Mouse (Mus musculus): Measurements from ENCODE around the gene Gsk3b. TPM values are rescaled to one million over a fixed set of nuclear protein-coding genes. Genes with fewer than 3 reads are reported as not detected.
"Not testable (repeated sequence)": the region's sequence is repeated elsewhere in the genome, so short reads cannot be mapped to it uniquely, and the experiment has no call there.

Gsk3b gene
- total and polyA plus RNA-seq, 3 experiments: 9.3 to 93.8 (median 49.2) TPM

DNA sequence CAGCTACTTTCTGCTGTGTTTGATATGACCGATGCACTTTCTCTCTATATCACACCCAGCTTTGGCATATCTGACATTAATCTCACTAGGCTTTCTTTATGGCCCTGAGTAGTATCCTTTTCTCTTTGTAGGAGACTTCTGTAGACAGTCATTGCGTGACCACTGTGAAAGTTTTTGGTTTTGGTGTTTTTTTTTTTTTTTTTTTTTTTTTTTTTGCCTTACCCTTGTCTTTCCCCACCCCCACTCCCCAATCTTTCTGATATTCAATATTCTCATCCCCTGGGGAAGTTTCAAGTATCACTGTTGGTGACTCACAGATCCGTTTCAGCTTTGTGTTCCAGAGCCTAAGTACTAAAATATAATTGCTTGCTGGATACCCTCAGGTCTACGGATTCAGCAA is 29.2 kb upstream of the Gsk3b start:
- DNase-seq (ENCODE audit: low spot score) (no peak), ATAC-seq (ENCODE audit: extremely low read depth, insufficient number of reproducible peaks, low FRiP score, poor library complexity, severe bottlenecking) (no peak)
- Histone ChIP-seq H3K4me3 (ENCODE audit: low read depth, low read length) (no peak overlapping the region), H3K4me1 (ENCODE audit: insufficient read depth, low read depth, low read length) (no peaks in the 10 kb centered on the region), H3K36me3 (replicated peaks) (no peaks in the 10 kb centered on the region), H3K9me3 (replicated peaks) (no peaks in the 10 kb centered on the region), H3K27me3 (ENCODE audit: insufficient read depth, low read length) (peaks cover 7% of the 10 kb centered on the region)
- TF ChIP-seq GATA1 (IDR thresholded peaks at IDR 0.05; ENCODE audit: borderline replicate concordance, low read length) (no peak), POLR2AphosphoS5 (IDR thresholded peaks at IDR 0.05; ENCODE audit: insufficient replicate concordance, low read depth, low read length) (no peak), CTCF (IDR thresholded peaks at IDR 0.05; ENCODE audit: low read depth, low read length) (no peak)

DNA sequence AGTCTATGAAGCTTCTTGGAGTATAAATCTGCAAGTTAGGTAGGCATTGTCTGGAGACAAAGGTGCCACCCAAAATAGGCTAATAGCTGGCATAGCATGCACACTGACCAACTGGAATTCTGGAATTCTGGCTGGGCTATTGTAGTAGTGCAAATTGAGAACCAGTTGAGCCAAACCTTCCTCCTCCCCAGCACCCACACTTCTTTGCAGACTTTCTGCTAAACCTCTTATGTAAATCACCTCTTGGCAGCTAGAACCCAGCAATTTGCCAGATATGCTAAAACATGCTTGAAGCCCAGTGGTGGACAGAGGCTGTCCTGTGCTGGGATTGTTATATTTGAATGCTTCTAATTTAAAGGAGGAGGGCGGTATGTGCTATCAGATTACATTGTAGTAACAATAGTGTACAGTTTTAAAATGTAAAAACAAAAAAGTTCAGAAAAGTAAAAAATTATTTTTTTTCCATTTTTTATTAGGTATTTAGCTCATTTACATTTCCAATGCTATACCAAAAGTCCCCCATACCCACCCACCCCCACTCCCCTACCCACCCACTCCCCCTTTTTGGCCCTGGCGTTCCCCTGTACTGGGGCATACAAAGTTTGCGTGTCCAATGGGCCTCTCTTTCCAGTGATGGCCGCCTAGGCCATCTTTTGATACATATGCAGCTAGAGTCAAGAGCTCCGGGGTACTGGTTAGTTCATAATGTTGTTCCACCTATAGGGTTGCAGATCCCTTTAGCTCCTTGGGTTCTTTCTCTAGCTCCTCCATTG is 14.8 kb upstream of the Gsk3b start:
- not testable (repeated sequence) for H3K9me3 ChIP-seq (replicated peaks); H3K36me3 ChIP-seq (replicated peaks); H3K4me1 ChIP-seq (ENCODE audit: insufficient read depth, low read depth, low read length); DNase-seq (ENCODE audit: low spot score); ATAC-seq (ENCODE audit: extremely low read depth, insufficient number of reproducible peaks, low FRiP score, poor library complexity, severe bottlenecking); H3K4me3 ChIP-seq (ENCODE audit: low read depth, low read length); H3K27me3 ChIP-seq (ENCODE audit: insufficient read depth, low read length)

DNA sequence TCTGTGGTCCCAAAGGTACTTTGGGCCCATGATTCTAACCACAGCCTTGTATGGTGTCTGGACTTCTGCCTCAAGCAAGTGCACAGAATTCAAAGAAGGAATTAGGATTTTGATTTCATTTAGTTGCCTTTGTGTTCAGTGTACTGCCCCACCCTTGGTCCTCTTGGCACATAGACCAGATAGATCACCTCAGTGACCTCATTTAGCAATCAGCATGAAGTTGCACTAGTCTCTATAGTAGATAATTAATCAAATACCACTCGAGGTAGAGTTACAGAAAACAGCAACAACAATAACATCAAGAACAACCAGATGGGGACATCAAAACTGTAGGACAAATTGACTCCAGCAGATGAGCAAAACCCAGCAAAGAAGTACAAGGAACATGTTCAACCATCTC is 8.6 kb upstream of the Gsk3b start:
- DNase-seq (ENCODE audit: low spot score) (no peak), ATAC-seq (ENCODE audit: extremely low read depth, insufficient number of reproducible peaks, low FRiP score, poor library complexity, severe bottlenecking) (no peak)
- Histone ChIP-seq H3K9me3 (replicated peaks) (no peaks in the 10 kb centered on the region), H3K4me3 (ENCODE audit: low read depth, low read length) (no peak overlapping the region), H3K4me1 (ENCODE audit: insufficient read depth, low read depth, low read length) (no peaks in the 10 kb centered on the region; the same call in 1 of the 2 replicates), H3K27me3 (ENCODE audit: insufficient read depth, low read length) (peaks cover 4% of the 10 kb centered on the region; the same call in 1 of the 2 replicates), H3K36me3 (replicated peaks) (no peaks in the 10 kb centered on the region)
- TF ChIP-seq GATA2 (IDR thresholded peaks at IDR 0.05; ENCODE audit: borderline replicate concordance, low read depth, low read length) (no peak), TAL1 (conservative IDR thresholded peaks at IDR 0.05; ENCODE audit: low read depth, low read length) (no peak), GATA1 (IDR thresholded peaks at IDR 0.05; ENCODE audit: borderline replicate concordance, low read length) (no peak), POLR2AphosphoS5 (IDR thresholded peaks at IDR 0.05; ENCODE audit: insufficient replicate concordance, low read depth, low read length) (no peak), CTCF (IDR thresholded peaks at IDR 0.05; ENCODE audit: low read depth, low read length) (no peak)

DNA sequence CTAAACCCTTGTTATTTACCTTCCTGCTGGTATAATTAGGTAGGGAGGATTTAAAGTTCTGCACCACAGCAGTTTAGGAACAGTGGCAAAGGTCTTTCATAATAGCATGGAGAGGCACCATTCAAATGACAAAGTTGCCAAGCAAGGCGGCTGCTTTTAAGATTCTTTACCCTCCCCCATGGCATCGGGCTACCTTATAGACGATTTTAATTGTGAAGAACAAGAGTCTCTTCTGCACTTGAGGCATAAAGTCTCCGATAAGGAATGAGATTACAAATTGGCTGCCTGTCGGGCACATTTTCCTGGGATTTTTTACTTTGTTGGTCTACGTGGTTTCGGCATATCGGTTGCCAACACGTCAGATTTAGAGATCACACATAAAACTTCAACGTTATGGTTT is 1.6 kb upstream of the Gsk3b start:
- Histone ChIP-seq H3K27me3 (ENCODE audit: insufficient read depth, low read length) (no peaks in the 10 kb centered on the region), H3K4me1 (ENCODE audit: insufficient read depth, low read depth, low read length) (peaks cover 16% of the 10 kb centered on the region), H3K9me3 (replicated peaks) (no peaks in the 10 kb centered on the region), H3K4me3 (ENCODE audit: low read depth, low read length) (no peak overlapping the region; the same call in 1 of the 2 replicates), H3K36me3 (replicated peaks) (peaks cover 5% of the 10 kb centered on the region)
- DNase-seq (ENCODE audit: low spot score): no peak
- no peak for TF ChIP-seq GATA1 (IDR thresholded peaks at IDR 0.05; ENCODE audit: borderline replicate concordance, low read length)
- no peak for TF ChIP-seq GATA2 (IDR thresholded peaks at IDR 0.05; ENCODE audit: borderline replicate concordance, low read depth, low read length)
- ATAC-seq (ENCODE audit: extremely low read depth, insufficient number of reproducible peaks, low FRiP score, poor library complexity, severe bottlenecking): no peak

DNA sequence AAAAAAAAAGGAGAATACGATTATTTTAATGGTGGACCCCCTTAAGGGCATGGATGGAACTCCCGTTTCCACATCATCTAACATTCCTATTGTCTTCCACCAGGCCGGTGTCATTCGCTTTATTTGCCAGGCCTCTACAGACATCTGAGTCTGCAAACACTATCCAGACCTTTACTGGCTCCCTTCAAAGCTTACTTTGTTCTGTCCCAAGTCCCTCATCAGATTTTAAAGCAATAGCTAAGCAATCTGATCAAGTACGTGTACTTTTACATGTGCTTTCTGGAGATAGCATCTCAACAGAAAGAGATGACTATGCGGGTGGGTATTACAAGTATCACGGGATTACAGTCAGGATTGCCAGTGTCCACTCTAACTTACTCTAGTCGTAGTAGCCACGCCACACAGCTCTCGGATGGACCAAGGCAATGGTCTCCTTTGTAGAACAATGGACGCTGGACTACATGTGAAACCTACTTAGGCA is 1.1 kb upstream of the Gsk3b start:
- Histone ChIP-seq H3K9me3 (replicated peaks) (no peaks in the 10 kb centered on the region), H3K4me3 (ENCODE audit: low read depth, low read length) (peak overlapping the region; percentile 83), H3K4me1 (ENCODE audit: insufficient read depth, low read depth, low read length) (peaks cover 20% of the 10 kb centered on the region), H3K36me3 (replicated peaks) (peaks cover 7% of the 10 kb centered on the region), H3K27me3 (ENCODE audit: insufficient read depth, low read length) (no peaks in the 10 kb centered on the region)
- no peak for TF ChIP-seq GATA2 (IDR thresholded peaks at IDR 0.05; ENCODE audit: borderline replicate concordance, low read depth, low read length)
- TF ChIP-seq CTCF (IDR thresholded peaks at IDR 0.05; ENCODE audit: low read depth, low read length): no peak
- TF ChIP-seq POLR2AphosphoS5 (IDR thresholded peaks at IDR 0.05; ENCODE audit: insufficient replicate concordance, low read depth, low read length): no peak
- TF ChIP-seq TAL1 (conservative IDR thresholded peaks at IDR 0.05; ENCODE audit: low read depth, low read length): no peak
- TF ChIP-seq GATA1 (IDR thresholded peaks at IDR 0.05; ENCODE audit: borderline replicate concordance, low read length): no peak
- ATAC-seq (ENCODE audit: extremely low read depth, insufficient number of reproducible peaks, low FRiP score, poor library complexity, severe bottlenecking) (no peak), DNase-seq (ENCODE audit: low spot score) (peak; percentile 2)

DNA sequence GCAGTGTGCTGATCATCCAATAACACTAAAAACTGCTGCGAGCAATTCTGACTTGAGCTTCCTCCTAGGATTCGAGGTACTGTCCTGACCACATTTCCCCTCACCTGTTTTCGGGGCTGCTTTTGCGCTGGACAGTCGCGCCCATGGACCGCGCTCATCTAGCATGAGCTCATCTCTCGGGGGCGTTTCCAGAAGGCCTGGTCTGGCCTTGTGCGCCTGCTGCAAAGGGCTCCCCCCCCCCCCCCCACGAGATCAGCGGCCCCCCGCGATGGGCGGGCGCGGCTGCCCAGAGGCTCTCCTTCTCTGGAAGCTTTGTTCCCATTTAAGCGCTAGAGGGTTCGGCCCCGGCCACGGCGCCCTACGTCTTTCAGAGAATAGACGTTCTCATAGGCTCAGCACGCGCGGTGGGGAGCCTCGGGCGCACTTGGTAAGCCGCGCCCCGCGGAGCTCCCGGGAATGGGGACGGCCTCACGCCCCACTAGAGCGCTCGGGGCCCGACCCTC is 624 bp upstream of the Gsk3b start:
- no peaks in the 10 kb centered on the region for H3K9me3 ChIP-seq (replicated peaks)
- no peaks in the 10 kb centered on the region for H3K27me3 ChIP-seq (ENCODE audit: insufficient read depth, low read length)
- H3K4me1 ChIP-seq (ENCODE audit: insufficient read depth, low read depth, low read length): peaks cover 25% of the 10 kb centered on the region
- peaks cover 8% of the 10 kb centered on the region for H3K36me3 ChIP-seq (replicated peaks)
- no peak for ATAC-seq (ENCODE audit: extremely low read depth, insufficient number of reproducible peaks, low FRiP score, poor library complexity, severe bottlenecking)
- DNase-seq (ENCODE audit: low spot score): peak; percentile 59
- H3K4me3 ChIP-seq (ENCODE audit: low read depth, low read length): peak overlapping the region; percentile 83
- TF ChIP-seq CTCF (IDR thresholded peaks at IDR 0.05; ENCODE audit: low read depth, low read length) (no peak), POLR2AphosphoS5 (IDR thresholded peaks at IDR 0.05; ENCODE audit: insufficient replicate concordance, low read depth, low read length) (no peak), TAL1 (conservative IDR thresholded peaks at IDR 0.05; ENCODE audit: low read depth, low read length) (no peak)
